Mouse (Mus musculus): ENCODE results near the gene Serpinh1. TPM values are rescaled to one million over a fixed set of nuclear protein-coding genes. Genes with fewer than 3 reads are reported as not detected.
"Not testable (repeated sequence)": the region's sequence is repeated elsewhere in the genome, so short reads cannot be mapped to it uniquely, and the experiment has no call there.

Serpinh1 gene
- polyA plus RNA-seq, 1 experiment from 2014 or later = 1,327 TPM

GRCm38 (mm10) chr7:99380491-99381213 lies 27.6 kb upstream of the Serpinh1 start:
- H3K27ac ChIP-seq (ENCODE audit: low read length) = peak overlapping the region; percentile 92
- no peaks in the 10 kb centered on the region for H3K27me3 ChIP-seq (ENCODE audit: control insufficient read depth, insufficient read depth, low read length)
- under 1% methylated on average over 24 of the region's 24 CpGs for WGBS
- H3K9ac ChIP-seq (ENCODE audit: low read length) = peak overlapping the region; percentile 73
- peak overlapping the region; percentile 73 for H3K4me3 ChIP-seq (replicated peaks; ENCODE audit: low read length)
- no peaks in the 10 kb centered on the region for H3K36me3 ChIP-seq (ENCODE audit: control insufficient read depth, insufficient read depth, low read length)
- peaks cover 25% of the 10 kb centered on the region for H3K4me1 ChIP-seq (ENCODE audit: control insufficient read depth, insufficient read depth, low read length)
- ATAC-seq (ENCODE audit: insufficient read depth, low FRiP score) = peak; percentile 65
- H3K4me2 ChIP-seq (ENCODE audit: low read depth, low read length) = peak overlapping the region; percentile 91
- no peaks in the 10 kb centered on the region for H3K9me3 ChIP-seq (replicated peaks; ENCODE audit: control insufficient read depth, low read length)

GRCm38 (mm10) chr7:99378870-99379269 lies 25.8 kb upstream of the Serpinh1 start:
- Histone ChIP-seq H3K27ac (ENCODE audit: low read length) (no peak overlapping the region), H3K9ac (ENCODE audit: low read length) (peak overlapping the region; percentile 36; the same call in 1 of the 2 replicates), H3K4me2 (ENCODE audit: low read depth, low read length) (no peak overlapping the region), H3K36me3 (ENCODE audit: control insufficient read depth, insufficient read depth, low read length) (no peaks in the 10 kb centered on the region), H3K4me1 (ENCODE audit: control insufficient read depth, insufficient read depth, low read length) (peaks cover 13% of the 10 kb centered on the region), H3K9me3 (replicated peaks; ENCODE audit: control insufficient read depth, low read length) (no peaks in the 10 kb centered on the region), H3K4me3 (replicated peaks; ENCODE audit: low read length) (no peak overlapping the region), H3K27me3 (ENCODE audit: control insufficient read depth, insufficient read depth, low read length) (no peaks in the 10 kb centered on the region)
- ATAC-seq (ENCODE audit: insufficient read depth, low FRiP score) = no peak
- WGBS = 68% methylated on average over 8 of the region's 8 CpGs

- Histone ChIP-seq H3K4me3 (replicated peaks; ENCODE audit: low read length) (no peak overlapping the region), H3K4me1 (ENCODE audit: control insufficient read depth, insufficient read depth, low read length) (no peaks in the 10 kb centered on the region), H3K9me3 (replicated peaks; ENCODE audit: control insufficient read depth, low read length) (no peaks in the 10 kb centered on the region), H3K27ac (ENCODE audit: low read length) (no peak overlapping the region), H3K27me3 (ENCODE audit: control insufficient read depth, insufficient read depth, low read length) (no peaks in the 10 kb centered on the region), H3K36me3 (ENCODE audit: control insufficient read depth, insufficient read depth, low read length) (no peaks in the 10 kb centered on the region), H3K9ac (ENCODE audit: low read length) (no peak overlapping the region), H3K4me2 (ENCODE audit: low read depth, low read length) (no peak overlapping the region)
- WGBS = 6% methylated on average over 4 of the region's 4 CpGs
- ATAC-seq (ENCODE audit: insufficient read depth, low FRiP score) = peak; percentile 52; the same call in 1 of the 2 replicates
These were observed 22.4 kb upstream of the Serpinh1 start for GRCm38 (mm10) chr7:99375455-99375854.

GRCm38 (mm10) chr7:99374325-99374724 lies 21.3 kb upstream of the Serpinh1 start:
- not testable (repeated sequence) for ATAC-seq (ENCODE audit: insufficient read depth, low FRiP score); H3K27ac ChIP-seq (ENCODE audit: low read length); H3K4me3 ChIP-seq (replicated peaks; ENCODE audit: low read length); H3K4me1 ChIP-seq (ENCODE audit: control insufficient read depth, insufficient read depth, low read length); H3K9me3 ChIP-seq (replicated peaks; ENCODE audit: control insufficient read depth, low read length); H3K36me3 ChIP-seq (ENCODE audit: control insufficient read depth, insufficient read depth, low read length); H3K27me3 ChIP-seq (ENCODE audit: control insufficient read depth, insufficient read depth, low read length); H3K4me2 ChIP-seq (ENCODE audit: low read depth, low read length); H3K9ac ChIP-seq (ENCODE audit: low read length)
- 67% methylated on average over 3 of the region's 3 CpGs for WGBS

GRCm38 (mm10) chr7:99366716-99367115 lies 13.7 kb upstream of the Serpinh1 start:
- no peak overlapping the region for H3K27ac ChIP-seq (ENCODE audit: low read length)
- no peaks in the 10 kb centered on the region for H3K9me3 ChIP-seq (replicated peaks; ENCODE audit: control insufficient read depth, low read length)
- no peak overlapping the region for H3K4me3 ChIP-seq (replicated peaks; ENCODE audit: low read length)
- H3K27me3 ChIP-seq (ENCODE audit: control insufficient read depth, insufficient read depth, low read length) = no peaks in the 10 kb centered on the region
- 55% methylated on average over 6 of the region's 6 CpGs for WGBS
- no peak overlapping the region for H3K4me2 ChIP-seq (ENCODE audit: low read depth, low read length)
- H3K9ac ChIP-seq (ENCODE audit: low read length) = no peak overlapping the region
- H3K36me3 ChIP-seq (ENCODE audit: control insufficient read depth, insufficient read depth, low read length) = no peaks in the 10 kb centered on the region
- no peak for ATAC-seq (ENCODE audit: insufficient read depth, low FRiP score)
- H3K4me1 ChIP-seq (ENCODE audit: control insufficient read depth, insufficient read depth, low read length) = no peaks in the 10 kb centered on the region

- H3K9me3 ChIP-seq (replicated peaks; ENCODE audit: control insufficient read depth, low read length) = no peaks in the 10 kb centered on the region
- no peak overlapping the region for H3K9ac ChIP-seq (ENCODE audit: low read length)
- no peak overlapping the region for H3K4me3 ChIP-seq (replicated peaks; ENCODE audit: low read length)
- 0% methylated on average over 5 of the region's 5 CpGs for WGBS
- H3K4me2 ChIP-seq (ENCODE audit: low read depth, low read length) = no peak overlapping the region
- no peak overlapping the region for H3K27ac ChIP-seq (ENCODE audit: low read length)
- no peaks in the 10 kb centered on the region for H3K27me3 ChIP-seq (ENCODE audit: control insufficient read depth, insufficient read depth, low read length)
- no peaks in the 10 kb centered on the region for H3K36me3 ChIP-seq (ENCODE audit: control insufficient read depth, insufficient read depth, low read length)
- H3K4me1 ChIP-seq (ENCODE audit: control insufficient read depth, insufficient read depth, low read length) = peaks cover 8% of the 10 kb centered on the region
- no peak for ATAC-seq (ENCODE audit: insufficient read depth, low FRiP score)
These were observed 12.0 kb upstream of the Serpinh1 start for GRCm38 (mm10) chr7:99365069-99365468.

- ATAC-seq (ENCODE audit: insufficient read depth, low FRiP score) = no peak
- no peak overlapping the region for H3K4me3 ChIP-seq (replicated peaks; ENCODE audit: low read length)
- no peak overlapping the region for H3K27ac ChIP-seq (ENCODE audit: low read length)
- H3K4me1 ChIP-seq (ENCODE audit: control insufficient read depth, insufficient read depth, low read length) = peaks cover 20% of the 10 kb centered on the region
- H3K9me3 ChIP-seq (replicated peaks; ENCODE audit: control insufficient read depth, low read length) = no peaks in the 10 kb centered on the region
- no peaks in the 10 kb centered on the region for H3K36me3 ChIP-seq (ENCODE audit: control insufficient read depth, insufficient read depth, low read length)
- H3K27me3 ChIP-seq (ENCODE audit: control insufficient read depth, insufficient read depth, low read length) = no peaks in the 10 kb centered on the region
- 81% methylated on average over 2 of the region's 2 CpGs for WGBS
- H3K4me2 ChIP-seq (ENCODE audit: low read depth, low read length) = no peak overlapping the region
- no peak overlapping the region for H3K9ac ChIP-seq (ENCODE audit: low read length)
These were observed 9.1 kb upstream of the Serpinh1 start for GRCm38 (mm10) chr7:99362137-99362536.

GRCm38 (mm10) chr7:99360803-99361414 lies 7.9 kb upstream of the Serpinh1 start:
- no peaks in the 10 kb centered on the region for H3K27me3 ChIP-seq (ENCODE audit: control insufficient read depth, insufficient read depth, low read length)
- no peaks in the 10 kb centered on the region for H3K36me3 ChIP-seq (ENCODE audit: control insufficient read depth, insufficient read depth, low read length)
- peak overlapping the region; percentile 35 for H3K4me2 ChIP-seq (ENCODE audit: low read depth, low read length)
- H3K9me3 ChIP-seq (replicated peaks; ENCODE audit: control insufficient read depth, low read length) = no peaks in the 10 kb centered on the region
- no peak for ATAC-seq (ENCODE audit: insufficient read depth, low FRiP score)
- peak overlapping the region; percentile 93 for H3K27ac ChIP-seq (ENCODE audit: low read length)
- H3K4me3 ChIP-seq (replicated peaks; ENCODE audit: low read length) = no peak overlapping the region
- 27% methylated on average over 8 of the region's 8 CpGs for WGBS
- H3K4me1 ChIP-seq (ENCODE audit: control insufficient read depth, insufficient read depth, low read length) = peaks cover 32% of the 10 kb centered on the region
- H3K9ac ChIP-seq (ENCODE audit: low read length) = peak overlapping the region; percentile 55

GRCm38 (mm10) chr7:99360021-99360802 lies 7.2 kb upstream of the Serpinh1 start:
- WGBS = 22% methylated on average over 10 of the region's 10 CpGs

More at GRCm38 (mm10) chr7:99360021-99360802, 7.2 kb upstream of the Serpinh1 start:
- Histone ChIP-seq H3K4me2 (ENCODE audit: low read depth, low read length) (peak overlapping the region; percentile 35), H3K9me3 (replicated peaks; ENCODE audit: control insufficient read depth, low read length) (no peaks in the 10 kb centered on the region), H3K4me1 (ENCODE audit: control insufficient read depth, insufficient read depth, low read length) (peaks cover 38% of the 10 kb centered on the region), H3K9ac (ENCODE audit: low read length) (peak overlapping the region; percentile 61), H3K27ac (ENCODE audit: low read length) (peak overlapping the region; percentile 93), H3K27me3 (ENCODE audit: control insufficient read depth, insufficient read depth, low read length) (no peaks in the 10 kb centered on the region), H3K36me3 (ENCODE audit: control insufficient read depth, insufficient read depth, low read length) (no peaks in the 10 kb centered on the region), H3K4me3 (replicated peaks; ENCODE audit: low read length) (no peak overlapping the region)
- ATAC-seq (ENCODE audit: insufficient read depth, low FRiP score) = peak; percentile 95

All from stomach, embryonic 16.5 days (tissue).